Mouse (Mus musculus) testis, adult 2 months (tissue): ENCODE measurements around the gene Nrbp1.

ENCODE experiments used
- CTCF ChIP-seq: fragments of 200-500 bp; IDR thresholded peaks from 2 replicates; pipeline ENCODE4 v1.5.1; 2012; ENCODE audit warnings: low read depth, mild to moderate bottlenecking, inconsistent platforms, low read length, moderate library complexity; ENCODE audit not compliant: control insufficient read depth, insufficient read depth, insufficient replicate concordance
- POLR2A ChIP-seq: fragments of 200-500 bp; IDR thresholded peaks from 2 replicates; pipeline ENCODE4 v1.6.1; 2012; ENCODE audit warnings: low read depth, mild to moderate bottlenecking, inconsistent platforms, low read length, moderate library complexity; ENCODE audit not compliant: control insufficient read depth

GRCm38 (mm10) chr5:31298486-31298885 lies 57.8 kb downstream of the Nrbp1 start:
- TF ChIP-seq CTCF (no peak), POLR2A (no peak)
